Mouse (Mus musculus): ENCODE measurements at regions not wholly inside any gene's neighbourhood (a gene's known extent, or its start where the extent isn't known, plus 50 kb on each side); places are given as distances from the start of the nearest gene placed in this dataset.

DNA sequence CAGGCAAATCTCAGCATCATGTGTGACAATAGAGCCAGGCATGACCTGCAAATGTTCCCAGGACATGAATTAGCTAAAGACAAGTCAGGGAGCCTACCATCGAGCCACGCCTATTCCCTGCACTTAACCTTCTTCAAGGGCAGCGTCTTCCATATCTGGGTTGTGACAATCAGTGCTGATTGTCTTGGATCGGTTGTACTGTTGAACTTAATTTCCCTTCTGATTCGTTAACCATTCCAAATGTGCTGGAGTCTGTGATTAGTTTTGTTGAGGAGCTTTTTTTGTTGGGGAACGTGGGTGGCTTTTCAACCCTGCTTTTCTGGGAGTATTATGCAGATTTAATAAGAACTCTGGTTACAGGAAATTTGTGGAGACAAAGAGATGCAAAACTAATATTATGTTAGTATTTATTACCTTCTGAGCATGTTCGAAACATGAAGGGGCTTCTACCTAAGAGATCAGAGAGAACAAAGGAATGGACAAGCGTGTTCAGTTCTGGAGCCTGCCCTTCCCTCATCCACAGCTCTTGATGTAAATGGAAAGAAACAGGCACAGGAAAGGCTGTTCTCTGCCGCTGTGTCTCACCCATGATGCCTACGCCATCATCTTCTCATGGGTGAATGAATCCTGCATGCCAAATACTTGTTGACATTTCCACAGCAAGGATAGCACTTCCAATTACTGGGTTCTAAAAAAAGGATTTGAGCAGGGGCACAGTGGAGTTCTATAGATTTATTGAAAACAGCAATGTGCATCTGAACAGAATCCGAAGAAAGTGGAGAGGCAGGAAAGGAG lies 313.4 kb upstream of the Tle4 start:
- no peak for ATAC-seq (ENCODE audit: low FRiP score, low TSS enrichment)
- WGBS: 87% methylated on average over 11 of the region's 11 CpGs
- no peaks in the 10 kb centered on the region for H3K4me1 ChIP-seq (replicated peaks; ENCODE audit: control insufficient read depth, insufficient read depth)
- TF ChIP-seq EP300 (optimal IDR thresholded peaks at IDR 0.05): no peak
- no peak for TF ChIP-seq CTCF (IDR thresholded peaks at IDR 0.05; ENCODE audit: low read depth)
- no peaks in the 10 kb centered on the region for H3K36me3 ChIP-seq (ENCODE audit: control insufficient read depth, insufficient read depth, low read length)
- no peak overlapping the region for H3K4me2 ChIP-seq (replicated peaks; ENCODE audit: low read depth)
- H3K4me3 ChIP-seq (ENCODE audit: low read depth, low read length): no peak overlapping the region
- H3K9me3 ChIP-seq (ENCODE audit: control insufficient read depth, low read length): no peaks in the 10 kb centered on the region
- no peak for DNase-seq (ENCODE audit: low spot score)
- no peaks in the 10 kb centered on the region for H3K27me3 ChIP-seq (ENCODE audit: control insufficient read depth, insufficient read depth, low read length)
- no peak overlapping the region for H3K27ac ChIP-seq (replicated peaks)
- no peak overlapping the region for H3K9ac ChIP-seq (ENCODE audit: low read length)

DNA sequence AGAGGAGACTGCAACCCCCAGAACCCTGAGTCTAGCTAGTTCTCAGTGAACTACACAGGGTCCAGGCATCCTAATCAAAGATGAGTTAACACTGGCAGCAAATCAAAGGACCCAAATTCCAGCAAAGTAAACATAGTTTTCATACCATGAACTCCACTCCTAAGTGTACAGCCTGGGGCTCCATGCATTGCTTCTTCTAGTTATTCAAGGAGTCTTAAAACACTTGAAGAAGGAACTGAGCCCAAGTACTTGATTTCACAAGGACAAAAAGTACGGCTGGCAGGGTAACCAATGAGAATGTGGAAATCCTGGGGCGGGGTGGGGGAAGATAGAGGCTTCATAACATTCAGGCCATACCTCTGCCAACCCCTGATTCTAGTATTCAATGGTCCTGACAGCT lies 297.0 kb upstream of the Tle4 start:
- no peaks in the 10 kb centered on the region for H3K36me3 ChIP-seq (ENCODE audit: control insufficient read depth, insufficient read depth, low read length)
- H3K9me3 ChIP-seq (ENCODE audit: control insufficient read depth, low read length): no peaks in the 10 kb centered on the region
- no peak for DNase-seq (ENCODE audit: low spot score)
- no peak for TF ChIP-seq CTCF (IDR thresholded peaks at IDR 0.05; ENCODE audit: low read depth)
- TF ChIP-seq EP300 (optimal IDR thresholded peaks at IDR 0.05): no peak
- no peaks in the 10 kb centered on the region for H3K27me3 ChIP-seq (ENCODE audit: control insufficient read depth, insufficient read depth, low read length)
- no peak overlapping the region for H3K27ac ChIP-seq (replicated peaks)
- H3K4me2 ChIP-seq (replicated peaks; ENCODE audit: low read depth): no peak overlapping the region
- 78% methylated on average over 2 of the region's 2 CpGs for WGBS
- no peak overlapping the region for H3K4me3 ChIP-seq (ENCODE audit: low read depth, low read length)
- H3K4me1 ChIP-seq (replicated peaks; ENCODE audit: control insufficient read depth, insufficient read depth): no peaks in the 10 kb centered on the region
- no peak overlapping the region for H3K9ac ChIP-seq (ENCODE audit: low read length)
- ATAC-seq (ENCODE audit: low FRiP score, low TSS enrichment): no peak

DNA sequence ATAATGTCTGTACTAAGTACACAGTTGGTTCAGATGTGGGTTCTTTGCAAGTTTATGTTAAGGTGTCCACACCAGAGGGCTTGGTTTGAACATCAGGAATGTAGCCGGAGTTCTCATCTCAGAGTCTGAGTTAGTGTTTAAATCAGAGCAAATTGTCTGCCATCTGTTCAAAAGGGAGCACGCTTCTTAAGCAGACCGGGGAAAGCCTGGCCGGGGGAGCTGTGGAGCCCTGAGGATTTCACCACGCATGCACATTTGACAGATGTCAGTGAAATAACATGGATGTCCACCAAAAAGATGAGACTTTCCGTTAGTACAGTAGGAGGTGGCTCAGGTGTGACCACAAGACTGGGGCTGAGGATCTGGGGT lies 294.5 kb upstream of the Tle4 start:
- H3K27me3 ChIP-seq (ENCODE audit: control insufficient read depth, insufficient read depth, low read length): no peaks in the 10 kb centered on the region
- TF ChIP-seq EP300 (optimal IDR thresholded peaks at IDR 0.05) (no peak), CTCF (IDR thresholded peaks at IDR 0.05; ENCODE audit: low read depth) (no peak)
- no peak overlapping the region for H3K27ac ChIP-seq (replicated peaks)
- H3K4me1 ChIP-seq (replicated peaks; ENCODE audit: control insufficient read depth, insufficient read depth): no peaks in the 10 kb centered on the region
- H3K4me2 ChIP-seq (replicated peaks; ENCODE audit: low read depth): no peak overlapping the region
- H3K36me3 ChIP-seq (ENCODE audit: control insufficient read depth, insufficient read depth, low read length): no peaks in the 10 kb centered on the region
- no peak for ATAC-seq (ENCODE audit: low FRiP score, low TSS enrichment)
- H3K9ac ChIP-seq (ENCODE audit: low read length): no peak overlapping the region
- H3K4me3 ChIP-seq (ENCODE audit: low read depth, low read length): no peak overlapping the region
- no peak for DNase-seq (ENCODE audit: low spot score)
- WGBS: 62% methylated on average over 6 of the region's 6 CpGs
- H3K9me3 ChIP-seq (ENCODE audit: control insufficient read depth, low read length): no peaks in the 10 kb centered on the region

DNA sequence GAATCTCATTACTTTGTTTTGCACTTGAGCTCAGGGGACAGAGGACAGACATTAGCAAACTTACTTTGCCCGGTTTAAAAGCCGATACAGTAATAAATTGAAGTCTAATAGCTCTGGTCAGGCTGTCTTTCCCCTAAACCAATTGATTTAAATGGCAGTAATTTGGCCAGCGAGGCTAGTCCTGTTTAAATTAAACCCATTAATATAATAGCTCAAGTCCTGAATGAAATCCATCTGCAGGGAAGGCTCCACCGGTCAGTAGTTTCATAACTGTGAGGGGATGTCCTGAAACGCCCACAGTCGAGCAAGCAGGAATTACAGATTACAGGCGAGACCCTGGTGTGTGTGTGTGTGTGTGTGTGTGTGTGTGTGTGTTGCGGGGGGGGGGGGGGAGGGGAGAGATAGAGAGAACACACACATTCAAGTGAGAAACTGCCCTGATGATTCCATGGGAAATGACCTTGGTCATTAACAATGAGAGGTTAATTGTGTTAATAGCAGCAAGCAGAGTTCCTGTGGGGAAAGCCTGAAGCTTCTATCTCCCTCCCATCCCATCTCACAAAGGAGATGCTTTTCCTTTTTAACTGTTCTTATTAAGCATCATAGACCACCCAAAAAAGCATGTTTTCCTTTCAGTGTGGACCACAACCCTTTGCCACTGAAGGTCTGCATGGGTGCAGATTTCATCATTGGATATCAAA lies 294.0 kb upstream of the Tle4 start:
- Histone ChIP-seq H3K9me3 (ENCODE audit: control insufficient read depth, low read length) (no peaks in the 10 kb centered on the region), H3K9ac (ENCODE audit: low read length) (no peak overlapping the region), H3K4me1 (replicated peaks; ENCODE audit: control insufficient read depth, insufficient read depth) (no peaks in the 10 kb centered on the region), H3K27me3 (ENCODE audit: control insufficient read depth, insufficient read depth, low read length) (no peaks in the 10 kb centered on the region), H3K4me2 (replicated peaks; ENCODE audit: low read depth) (no peak overlapping the region), H3K4me3 (ENCODE audit: low read depth, low read length) (no peak overlapping the region), H3K36me3 (ENCODE audit: control insufficient read depth, insufficient read depth, low read length) (no peaks in the 10 kb centered on the region), H3K27ac (replicated peaks) (no peak overlapping the region)
- ATAC-seq (ENCODE audit: low FRiP score, low TSS enrichment) (no peak), DNase-seq (ENCODE audit: low spot score) (no peak)
- WGBS: 28% methylated on average over 7 of the region's 8 CpGs
- TF ChIP-seq EP300 (optimal IDR thresholded peaks at IDR 0.05) (no peak), CTCF (IDR thresholded peaks at IDR 0.05; ENCODE audit: low read depth) (no peak)

DNA sequence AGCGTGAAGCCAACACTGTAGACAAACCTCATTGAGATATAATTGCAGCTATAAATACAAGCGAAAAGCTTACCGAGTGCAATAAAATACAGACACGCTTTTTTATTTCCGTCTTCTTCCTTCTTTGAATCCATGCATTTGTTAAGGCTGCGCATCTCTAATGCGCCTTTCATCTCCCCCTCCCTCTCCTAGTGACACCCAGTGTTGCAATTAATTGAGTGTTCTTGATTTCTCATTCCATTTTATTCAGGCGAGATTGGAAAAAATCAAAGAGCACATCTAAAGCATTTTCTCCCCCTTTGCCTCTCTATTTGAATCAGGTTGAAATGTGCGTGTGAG lies 293.2 kb upstream of the Tle4 start:
- Histone ChIP-seq H3K27ac (replicated peaks) (no peak overlapping the region), H3K36me3 (ENCODE audit: control insufficient read depth, insufficient read depth, low read length) (no peaks in the 10 kb centered on the region), H3K9me3 (ENCODE audit: control insufficient read depth, low read length) (no peaks in the 10 kb centered on the region), H3K4me2 (replicated peaks; ENCODE audit: low read depth) (peak overlapping the region; percentile 49), H3K4me1 (replicated peaks; ENCODE audit: control insufficient read depth, insufficient read depth) (no peaks in the 10 kb centered on the region), H3K9ac (ENCODE audit: low read length) (no peak overlapping the region), H3K27me3 (ENCODE audit: control insufficient read depth, insufficient read depth, low read length) (no peaks in the 10 kb centered on the region), H3K4me3 (ENCODE audit: low read depth, low read length) (peak overlapping the region; percentile 29)
- no peak for DNase-seq (ENCODE audit: low spot score)
- no peak for TF ChIP-seq EP300 (optimal IDR thresholded peaks at IDR 0.05)
- no peak for TF ChIP-seq CTCF (IDR thresholded peaks at IDR 0.05; ENCODE audit: low read depth)
- no peak for ATAC-seq (ENCODE audit: low FRiP score, low TSS enrichment)
- 3% methylated on average over 9 of the region's 9 CpGs for WGBS

Measured in stomach, postnatal 0 days (tissue).